Mouse (Mus musculus) cerebellum, adult 2 months (tissue): Measurements from ENCODE around the gene Fgfr2. TPM values are rescaled to one million over a fixed set of nuclear protein-coding genes. Genes with fewer than 3 reads are reported as not detected.

Experiments used
- DNase-seq, 2 experiments: peaks; one replicate each; pipeline ENCODE4 v3.0.0; 2021
- H3K27ac ChIP-seq: fragments of 200-500 bp; 2 replicates; pipeline ENCODE4 v1.5.1; 2012; ENCODE audit warnings: low read length, control low read depth, inconsistent platforms; ENCODE audit not compliant: insufficient read depth
- H3K27me3 ChIP-seq: fragments of 200-500 bp; 2 replicates; pipeline ENCODE4 v1.6.1; 2012; ENCODE audit warnings: inconsistent platforms, mild to moderate bottlenecking, low read length, moderate library complexity; ENCODE audit not compliant: control insufficient read depth, insufficient read depth
- H3K4me1 ChIP-seq: fragments of 200-500 bp; 2 replicates; pipeline ENCODE4 v1.6.1; 2011; ENCODE audit warnings: low read length; ENCODE audit not compliant: control insufficient read depth, insufficient read depth
- H3K4me3 ChIP-seq: fragments of 200-500 bp; replicated peaks from 2 replicates; pipeline ENCODE3; 2011; ENCODE audit warnings: mild to moderate bottlenecking, low read depth, low read length, control low read depth; ENCODE audit not compliant: insufficient read depth
- CTCF ChIP-seq: fragments of 200-500 bp; IDR thresholded peaks from 2 replicates; pipeline ENCODE4 v1.5.1; 2011; ENCODE audit warnings: low read depth, mild to moderate bottlenecking, control low read depth, low read length, moderate library complexity, borderline replicate concordance; ENCODE audit not compliant: insufficient read depth
- POLR2A ChIP-seq: fragments of 200-500 bp; IDR thresholded peaks from 2 replicates; pipeline ENCODE4 v1.6.1; 2011; ENCODE audit warnings: low read length, control low read depth, borderline replicate concordance; ENCODE audit not compliant: insufficient read depth
- WGBS: fragments of 180-500 bp; shearing (Covaris S2); methylation state at CpG from one replicate; pipeline ENCODE4 v1.1.7; 2018; 5-methylcytosine and 5-hydroxymethylcytosine counted together
- polyA plus RNA-seq: library from polyadenylated mRNA; depleted of rRNA; stranded (reverse); fragments of >200 nt; gene quantifications from 2 replicates; pipeline ENCODE4 v1.2.3, GENCODE M21; 2012

Gene Fgfr2
- polyA plus RNA-seq, 1 experiment, result 95.3 TPM

- no peak overlapping the region for H3K4me3 ChIP-seq
- TF ChIP-seq CTCF (no peak), POLR2A (no peak)
- WGBS, result 90% methylated on average over 7 of the region's 7 CpGs
- H3K4me1 ChIP-seq, result peaks cover 6% of the 10 kb centered on the region; the same call in 1 of the 2 replicates
- no peak for DNase-seq
- H3K27ac ChIP-seq, result no peak overlapping the region
- H3K27me3 ChIP-seq, result no peaks in the 10 kb centered on the region
Measured at GRCm38 (mm10) chr7:130380367-130380766, 2742.8 kb downstream of the Fgfr2 start.

- no peak overlapping the region for H3K4me3 ChIP-seq
- TF ChIP-seq POLR2A (no peak), CTCF (no peak)
- no peak for DNase-seq
- 95% methylated on average over 5 of the region's 5 CpGs for WGBS
- H3K4me1 ChIP-seq, result peaks cover 6% of the 10 kb centered on the region; the same call in 1 of the 2 replicates
- no peaks in the 10 kb centered on the region for H3K27me3 ChIP-seq
- H3K27ac ChIP-seq, result no peak overlapping the region
Measured at GRCm38 (mm10) chr7:130379886-130380285, 2743.3 kb downstream of the Fgfr2 start.

- Histone ChIP-seq H3K27ac (no peak overlapping the region), H3K4me3 (no peak overlapping the region), H3K4me1 (peaks cover 6% of the 10 kb centered on the region; the same call in 1 of the 2 replicates), H3K27me3 (no peaks in the 10 kb centered on the region)
- no peak for TF ChIP-seq CTCF
- TF ChIP-seq POLR2A, result no peak
- 92% methylated on average over 3 of the region's 3 CpGs for WGBS
- DNase-seq, result no peak
Measured at GRCm38 (mm10) chr7:130378308-130378707, 2744.8 kb downstream of the Fgfr2 start.

GRCm38 (mm10) chr7:130374311-130374710 lies 2748.8 kb downstream of the Fgfr2 start:
- peaks cover under 1% of the 10 kb centered on the region; the same call in 1 of the 2 replicates for H3K27me3 ChIP-seq
- TF ChIP-seq POLR2A, result no peak
- no peak for TF ChIP-seq CTCF
- no peak overlapping the region for H3K27ac ChIP-seq
- no peak overlapping the region for H3K4me3 ChIP-seq
- WGBS, result 71% methylated on average over 9 of the region's 9 CpGs
- H3K4me1 ChIP-seq, result no peaks in the 10 kb centered on the region
- no peak for DNase-seq

- Histone ChIP-seq H3K4me3 (no peak overlapping the region), H3K27ac (no peak overlapping the region), H3K4me1 (no peaks in the 10 kb centered on the region), H3K27me3 (peaks cover 1% of the 10 kb centered on the region; the same call in 1 of the 2 replicates)
- 10% methylated on average over 24 of the region's 24 CpGs for whole genome bisulfite sequencing
- DNase-seq, result no peak
- TF ChIP-seq CTCF (no peak), POLR2A (no peak)
Measured at GRCm38 (mm10) chr7:130368827-130369641, 2754.1 kb downstream of the Fgfr2 start.

- Histone ChIP-seq H3K27me3 (peaks cover 1% of the 10 kb centered on the region; the same call in 1 of the 2 replicates), H3K27ac (no peak overlapping the region), H3K4me3 (no peak overlapping the region), H3K4me1 (no peaks in the 10 kb centered on the region)
- TF ChIP-seq CTCF (no peak), POLR2A (no peak)
- DNase-seq, result no peak
- 37% methylated on average over 13 of the region's 13 CpGs for WGBS
Measured at GRCm38 (mm10) chr7:130368036-130368826, 2754.9 kb downstream of the Fgfr2 start.

- Histone ChIP-seq H3K27ac (no peak overlapping the region), H3K27me3 (peaks cover 1% of the 10 kb centered on the region; the same call in 1 of the 2 replicates), H3K4me3 (no peak overlapping the region), H3K4me1 (no peaks in the 10 kb centered on the region)
- no peak for TF ChIP-seq POLR2A
- DNase-seq, result no peak
- 38% methylated on average over 12 of the region's 12 CpGs for WGBS
Measured at GRCm38 (mm10) chr7:130367222-130368035, 2755.7 kb downstream of the Fgfr2 start.
